Mouse (Mus musculus) ES-Bruce4 (cell line): ENCODE measurements around the gene Myo18b.
A peak's percentile ranks its signal among the peaks of the same experiment; 100 is the strongest.

ENCODE experiments used
- CTCF ChIP-seq: IDR thresholded peaks from one replicate; pipeline ENCODE4 v1.8.1; 2011; ENCODE audit warnings: low read depth, low read length
- EP300 ChIP-seq: IDR thresholded peaks from 2 replicates; pipeline ENCODE4 v1.6.1; 2011; ENCODE audit warnings: low read depth, low read length; ENCODE audit not compliant: insufficient read depth
- POLR2A ChIP-seq: IDR thresholded peaks from one replicate; pipeline ENCODE4 v1.8.1; 2011; ENCODE audit warnings: low read length; ENCODE audit not compliant: insufficient read depth

DNA sequence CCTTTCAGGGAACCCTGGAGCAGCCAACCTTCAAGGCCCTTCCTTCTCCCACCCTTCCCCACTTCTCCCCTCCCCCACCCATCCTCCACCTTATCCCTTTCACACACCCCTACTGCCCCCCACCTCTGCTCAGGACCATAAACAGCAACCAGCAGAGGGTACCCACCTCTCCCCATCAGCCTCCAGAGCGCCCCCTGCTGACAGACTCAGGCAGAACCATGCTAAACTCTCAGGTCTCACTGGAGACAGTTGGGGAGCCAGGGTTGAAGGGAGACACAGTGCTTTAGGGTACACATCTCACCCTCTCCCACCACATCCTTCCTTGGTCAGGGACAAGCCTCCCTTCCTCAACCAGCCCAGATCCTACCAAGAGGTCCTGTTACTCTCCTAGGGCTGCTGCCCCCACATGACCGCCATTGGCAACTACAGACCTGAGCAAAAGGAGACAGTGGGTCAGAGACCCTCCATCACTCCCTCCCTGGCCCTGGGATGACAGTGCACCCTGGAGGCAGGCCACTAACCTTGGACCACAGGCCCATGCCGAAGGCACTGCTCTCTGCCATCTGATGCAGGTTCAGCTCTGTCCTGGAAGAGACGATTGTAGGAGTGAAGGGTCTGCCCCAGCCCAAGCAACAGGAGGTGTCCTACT is 31.3 kb downstream of the Myo18b start:
- TF ChIP-seq CTCF (peak; percentile 70), POLR2A (no peak), EP300 (no peak)
